15 mouse cellular contexts compared by ENCODE assay signal in genomic region chr1:146719556-146719955, GRCm38 (mm10).
"Had no signal": no experiment of that assay in that cellular context is flagged by ENCODE, and none has a peak within 500 bp of the region (broad histone marks: within the 10 kb centered on the region; RNA-seq: fewer than 3 reads in every experiment).

No protein-coding gene starts in this region.

- DNase-seq: kidney, adult 11 months; kidney, adult 8-10 months; kidney, postnatal 10 days; kidney, postnatal 36 days; layer of hippocampus, postnatal 36 days; liver, embryonic 13.5 days; lung, adult 2 months; lung, postnatal 14 days; lung, postnatal 4 days; midbrain, embryonic 14.5 days; right cerebral cortex, postnatal 14 days; right cerebral cortex, postnatal 4 days; thymus, adult 2 months; thymus, postnatal 14 days; thymus, postnatal 4 days had no signal
